Mouse (Mus musculus) brain, embryonic 14.5 days (tissue): ENCODE results near the gene Klhl22.

ENCODE experiments used
- CTCF ChIP-seq: fragments of 200-500 bp; IDR thresholded peaks from 2 replicates; pipeline ENCODE4 v1.5.1; 2012; ENCODE audit warnings: inconsistent platforms, mild to moderate bottlenecking, moderate library complexity, borderline replicate concordance; ENCODE audit not compliant: insufficient read depth, insufficient read length; ENCODE audit errors: extremely low read depth
- POLR2A ChIP-seq: fragments of 200-500 bp; IDR thresholded peaks from 2 replicates; pipeline ENCODE4 v1.6.1; 2012; ENCODE audit warnings: mild to moderate bottlenecking, inconsistent platforms, borderline replicate concordance; ENCODE audit not compliant: poor library complexity, insufficient read depth, insufficient read length, severe bottlenecking; ENCODE audit errors: extremely low read depth

GRCm38 (mm10) chr16:17729974-17730373 is 29.4 kb upstream of the Klhl22 start:
- TF ChIP-seq CTCF (no peak), POLR2A (no peak)
